Mouse (Mus musculus): ENCODE data around the gene D11Wsu47e.

- 0 out of 2 replicates have a peak, but pooled peaks have one; percentile 19 for TF ChIP-seq POLR2A (IDR thresholded peaks at IDR 0.05; ENCODE audit: borderline replicate concordance, low read depth, low read length)
- no peak for TF ChIP-seq CTCF (IDR thresholded peaks at IDR 0.05; ENCODE audit: low read depth, low read length)
Observed at GRCm38 (mm10) chr11:113649353-113650210, 34.6 kb upstream of the D11Wsu47e start, which contains the start of gene Slc39a11.
